Mouse (Mus musculus) CD4-positive naive resting alpha-beta T cell, adult 76 days (primary cell): ENCODE measurements around the gene Olfr266. TPM values are rescaled to one million over a fixed set of nuclear protein-coding genes. Genes with fewer than 3 reads are reported as not detected.

ENCODE experiments used
- total RNA-seq: library from RNA; stranded (reverse); gene quantifications from one replicate; pipeline ENCODE4 v1.2.4, GENCODE M21; 2023

Olfr266 gene
- total RNA-seq: not detected

GRCm38 (mm10) chr3:106826187-106826586 is at the start of gene Olfr266:
Gene Olfr266 (minus strand): TSS chr3:106826287.

GRCm38 (mm10) chr3:106789930-106790329 is 36.2 kb downstream of the Olfr266 start, which contains the start of gene Cd53:
Gene Cd53 (minus strand): TSS chr3:106790149.

Other genes starting within 250 kb of the Olfr266 start
- 53.2 TPM for gene Lrif1, start 141.3 kb downstream of the Olfr266 start, total RNA-seq
- 783 TPM for gene Cd53, start 36.1 kb downstream of the Olfr266 start, total RNA-seq
- 34.1 TPM for gene Kcna3, start 209.9 kb upstream of the Olfr266 start, total RNA-seq